Mouse (Mus musculus) bone marrow macrophage, adult 2 months (primary cell): ENCODE measurements around the gene Lta.

ENCODE experiments used
- CTCF ChIP-seq: IDR thresholded peaks from 2 replicates; pipeline ENCODE4 v1.5.1; 2012; ENCODE audit warnings: low read depth, mild to moderate bottlenecking, low read length, moderate library complexity
- POLR2A ChIP-seq: IDR thresholded peaks from 2 replicates; pipeline ENCODE4 v1.6.1; 2012; ENCODE audit warnings: mild to moderate bottlenecking, low read depth, low read length, borderline replicate concordance

GRCm38 (mm10) chr17:35193881-35194843 lies 11.0 kb downstream of the Lta start, which contains the start of gene Ltb:
- TF ChIP-seq CTCF (no peak), POLR2A (no peak)
